Mouse (Mus musculus): ENCODE data around the gene Il10rb. TPM values are rescaled to one million over a fixed set of nuclear protein-coding genes. Genes with fewer than 3 reads are reported as not detected.
A peak's percentile ranks its signal among the peaks of the same experiment; 100 is the strongest.

The Il10rb gene
- total RNA-seq (2021): 10 to 100 TPM; 75.4 to 78.8 TPM
- long read RNA-seq, experiment 1, transcript Il10rb-201 (7 exons, 1,850 nt): major isoform, 121 of 145 reads
- long read RNA-seq, experiment 1, partial matches to known transcripts: 15 of 145 reads
- long read RNA-seq, experiment 1, other reads (novel, unspliced or antisense): 9 of 145 reads
- long read RNA-seq, experiment 2, transcript Il10rb-201 (7 exons, 1,850 nt): major isoform, 70 of 84 reads
- long read RNA-seq, experiment 2, partial matches to known transcripts: 2 of 84 reads
- long read RNA-seq, experiment 2, other reads (novel, unspliced or antisense): 12 of 84 reads

- DNase-seq: peak; percentile 89
These were observed at the start of gene Il10rb for GRCm38 (mm10) chr16:91405640-91406584. Gene Il10rb (plus strand): TSS chr16:91406164.

- DNase-seq: peak; percentile 39
These were observed 49.0 kb upstream of the Il10rb start for GRCm38 (mm10) chr16:91356760-91357525.

- peak; percentile 75 for DNase-seq
These were observed 48.5 kb upstream of the Il10rb start for GRCm38 (mm10) chr16:91357526-91357900.

GRCm38 (mm10) chr16:91358555-91358954, 47.4 kb upstream of the Il10rb start:
- DNase-seq: peak; percentile 76

- DNase-seq: no peak
These were observed 46.4 kb upstream of the Il10rb start for GRCm38 (mm10) chr16:91359531-91359930.

- peak; percentile 48 for DNase-seq
These were observed 45.8 kb upstream of the Il10rb start for GRCm38 (mm10) chr16:91360162-91360561.

- DNase-seq: no peak
These were observed 44.0 kb upstream of the Il10rb start for GRCm38 (mm10) chr16:91362006-91362405.

- DNase-seq: peak; percentile 84
These were observed 43.2 kb upstream of the Il10rb start for GRCm38 (mm10) chr16:91362616-91363272.

GRCm38 (mm10) chr16:91363483-91363882, 42.5 kb upstream of the Il10rb start:
- DNase-seq: peak; percentile 37

GRCm38 (mm10) chr16:91366567-91366966, 39.4 kb upstream of the Il10rb start:
- DNase-seq: no peak

- no peak for DNase-seq
These were observed 38.9 kb upstream of the Il10rb start for GRCm38 (mm10) chr16:91367066-91367465.

GRCm38 (mm10) chr16:91372577-91373472, 33.1 kb upstream of the Il10rb start, which contains the start of gene Ifnar2:
Gene Ifnar2 (plus strand): TSS chr16:91372783.
- peak; percentile 91 for DNase-seq

- DNase-seq: no peak
These were observed 32.3 kb upstream of the Il10rb start for GRCm38 (mm10) chr16:91373473-91374252.

- DNase-seq: no peak
These were observed 31.7 kb upstream of the Il10rb start for GRCm38 (mm10) chr16:91374253-91374634.

- peak; percentile 50 for DNase-seq
These were observed 29.3 kb upstream of the Il10rb start for GRCm38 (mm10) chr16:91376701-91377100.

GRCm38 (mm10) chr16:91378431-91378986, 27.5 kb upstream of the Il10rb start:
- no peak for DNase-seq

- no peak for DNase-seq
These were observed 27.0 kb upstream of the Il10rb start for GRCm38 (mm10) chr16:91378991-91379390.

- DNase-seq: no peak
These were observed 26.6 kb upstream of the Il10rb start for GRCm38 (mm10) chr16:91379412-91379811.

GRCm38 (mm10) chr16:91380151-91380550, 25.8 kb upstream of the Il10rb start:
- DNase-seq: no peak

- DNase-seq: no peak
These were observed 24.4 kb upstream of the Il10rb start for GRCm38 (mm10) chr16:91381606-91382005.

Measured in adrenal gland, postnatal 10 days (tissue).